ENCODE assay signal across 10 mouse cellular contexts in genomic region chr2:31537054-31537453, GRCm38 (mm10). TPM values are rescaled to one million over a fixed set of nuclear protein-coding genes. Genes with fewer than 3 reads are reported as not detected.
A peak's percentile ranks its signal among the peaks of the same experiment; 100 is the strongest.
DNase-seq lines count a peak whose midpoint lies in the region; ATAC-seq and TF ChIP-seq lines count a peak whose summit lies in the region.
"Had no signal": no experiment of that assay in that cellular context is flagged by ENCODE, and none has a peak within 500 bp of the region (broad histone marks: within the 10 kb centered on the region; RNA-seq: fewer than 3 reads in every experiment).

No protein-coding gene starts in this region.

- intact Hi-C loops in left cerebral cortex, adult 2 months (cut with DNase I), result no loop called here

- H3K4me3 ChIP-seq in midbrain, postnatal 0 days (ENCODE audit: low read depth, low read length), result no peak overlapping the region
- H3K4me3 ChIP-seq in midbrain, embryonic 11.5 days (ENCODE audit: low read depth, low read length), result no peak overlapping the region
- no peak overlapping the region for H3K4me3 ChIP-seq in lung, adult 2 months (replicated peaks; ENCODE audit: extremely low read depth, low read depth, low read length)
- no peak overlapping the region for H3K4me3 ChIP-seq in left cerebral cortex, adult 2 months
- no peak overlapping the region for H3K4me3 ChIP-seq in cerebellum, adult 2 months (replicated peaks; ENCODE audit: insufficient read depth, low read depth, low read length)
- H3K4me3 ChIP-seq: liver, embryonic 13.5 days had no signal

- no peaks in the 10 kb centered on the region for H3K4me1 ChIP-seq in midbrain, postnatal 0 days (ENCODE audit: insufficient read depth, low read length)
- H3K4me1 ChIP-seq in midbrain, embryonic 11.5 days (ENCODE audit: control insufficient read depth, insufficient read depth, low read length), result no peaks in the 10 kb centered on the region
- peaks cover 4% of the 10 kb centered on the region; the same call in 1 of the 2 replicates for H3K4me1 ChIP-seq in lung, adult 2 months (ENCODE audit: control insufficient read depth, insufficient read depth, low read length)
- no peaks in the 10 kb centered on the region for H3K4me1 ChIP-seq in cerebellum, adult 2 months (ENCODE audit: control insufficient read depth, insufficient read depth, low read length)

- no peaks in the 10 kb centered on the region for H3K27me3 ChIP-seq in midbrain, postnatal 0 days (ENCODE audit: insufficient read depth, low read length)
- H3K27me3 ChIP-seq in midbrain, embryonic 11.5 days (ENCODE audit: control insufficient read depth, insufficient read depth, low read length), result no peaks in the 10 kb centered on the region
- H3K27me3 ChIP-seq in cerebellum, adult 2 months (ENCODE audit: control insufficient read depth, insufficient read depth, low read length), result no peaks in the 10 kb centered on the region
- H3K27me3 ChIP-seq: liver, embryonic 13.5 days had no signal

- H3K4me2 ChIP-seq in midbrain, postnatal 0 days (ENCODE audit: low read depth, low read length, poor library complexity, severe bottlenecking), result no peak overlapping the region
- H3K4me2 ChIP-seq in midbrain, embryonic 11.5 days, result no peak overlapping the region
- H3K4me2 ChIP-seq: liver, embryonic 13.5 days had no signal

- H3K27ac ChIP-seq in midbrain, postnatal 0 days (ENCODE audit: low read depth, low read length), result no peak overlapping the region
- no peak overlapping the region for H3K27ac ChIP-seq in midbrain, embryonic 11.5 days (ENCODE audit: low read depth, low read length)
- no peak overlapping the region for H3K27ac ChIP-seq in left cerebral cortex, adult 2 months
- no peak overlapping the region for H3K27ac ChIP-seq in cerebellum, adult 2 months (ENCODE audit: insufficient read depth, low read length)
- H3K27ac ChIP-seq: liver, embryonic 13.5 days had no signal

- no peaks in the 10 kb centered on the region for H3K36me3 ChIP-seq in midbrain, postnatal 0 days (ENCODE audit: insufficient read depth, low read length)
- no peaks in the 10 kb centered on the region for H3K36me3 ChIP-seq in midbrain, embryonic 11.5 days (ENCODE audit: control insufficient read depth, insufficient read depth, low read length)
- H3K36me3 ChIP-seq: G1E; liver, embryonic 13.5 days had no signal

- no peak for ATAC-seq in midbrain, postnatal 0 days (ENCODE audit: low FRiP score)
- no peak for ATAC-seq in midbrain, embryonic 11.5 days (ENCODE audit: low FRiP score)

- no peak for TF ChIP-seq POLR2A in lung, adult 2 months (IDR thresholded peaks at IDR 0.05; ENCODE audit: borderline replicate concordance, extremely low read depth, low read depth, low read length)
- no peak for TF ChIP-seq POLR2A in cerebellum, adult 2 months (IDR thresholded peaks at IDR 0.05; ENCODE audit: borderline replicate concordance, insufficient read depth, low read length)

- H3K9ac ChIP-seq in midbrain, postnatal 0 days (replicated peaks; ENCODE audit: low read length, poor library complexity, severe bottlenecking), result no peak overlapping the region
- H3K9ac ChIP-seq in midbrain, embryonic 11.5 days (ENCODE audit: low read length), result no peak overlapping the region
- H3K9ac ChIP-seq: liver, embryonic 13.5 days had no signal

- no peaks in the 10 kb centered on the region for H3K9me3 ChIP-seq in midbrain, postnatal 0 days (ENCODE audit: low read length)
- H3K9me3 ChIP-seq in midbrain, embryonic 11.5 days (ENCODE audit: control insufficient read depth, low read length), result no peaks in the 10 kb centered on the region
- H3K9me3 ChIP-seq: G1E; liver, embryonic 13.5 days had no signal

- TF ChIP-seq CTCF in midbrain, postnatal 0 days (IDR thresholded peaks at IDR 0.05), result no peak
- TF ChIP-seq CTCF in lung, adult 2 months (IDR thresholded peaks at IDR 0.05; ENCODE audit: insufficient read depth, low read length), result no peak
- TF ChIP-seq CTCF in left cerebral cortex, adult 2 months (IDR thresholded peaks at IDR 0.05), result no peak
- TF ChIP-seq CTCF in cerebellum, adult 2 months (IDR thresholded peaks at IDR 0.05; ENCODE audit: borderline replicate concordance, insufficient read depth, low read depth, low read length), result no peak

- WGBS in midbrain, postnatal 0 days, result 63% methylated on average over 5 of the region's 5 CpGs
- WGBS in midbrain, embryonic 11.5 days, result 77% methylated on average over 5 of the region's 5 CpGs
- 49% methylated on average over 5 of the region's 5 CpGs for WGBS in lung, adult 2 months
- WGBS in cerebellum, adult 2 months, result 38% methylated on average over 5 of the region's 5 CpGs

- peak; percentile 17 for DNase-seq in midbrain, postnatal 0 days (ENCODE audit: low spot score)
- no peak for DNase-seq in midbrain, embryonic 11.5 days (ENCODE audit: low spot score, missing footprints)
- peak; percentile 79 for DNase-seq in gastrocnemius, postnatal 25 days
- DNase-seq in lung, adult 2 months, result peak; percentile 66
- DNase-seq in testis, postnatal 10 days (ENCODE audit: low spot score), result peak; percentile 64
- DNase-seq in left cerebral cortex, adult 2 months (ENCODE audit: extremely low spot score in 1 of 2, low spot score in 2 of 2), result no peak
- DNase-seq in cerebellum, adult 2 months, result no peak
- DNase-seq in spleen, postnatal 4 days (ENCODE audit: low spot score in 2 of 2), result no peak
- DNase-seq: liver, embryonic 13.5 days had no signal

RNA-seq across cellular contexts. Expression of gene Fubp3, which starts 35.4 kb away (rescaled TPM):
- 25.3 and 37.0 TPM in 2 replicates for total RNA-seq in midbrain, postnatal 0 days (2014; rRNA removed)
- 42.0 and 43.0 TPM in 2 replicates for polyA plus RNA-seq in midbrain, postnatal 0 days (2015; fragmentation: Nextera tagmentation; extraction: Ambion mirVana)
- 92.6 and 97.5 TPM in 2 replicates for polyA plus RNA-seq in midbrain, embryonic 11.5 days (2014; fragmentation: Nextera tagmentation; extraction: Ambion mirVana)
- total RNA-seq in gastrocnemius, postnatal 25 days (2021), result 1 to 10 TPM; 9.2 to 9.4 TPM
- 46.4 and 48.9 TPM in 2 replicates for polyA plus RNA-seq in lung, adult 2 months (2012; rRNA removed)
- 10 to 100 TPM; 39.2 to 42.2 TPM for total RNA-seq in left cerebral cortex, adult 2 months (2021)
- 36.3 and 43.6 TPM in 2 replicates for polyA plus RNA-seq in cerebellum, adult 2 months (2012; rRNA removed)

Comparison
In these comparisons a context has a peak if more than half of its experiments do, and no peak if none do; other contexts are left out.
1. DNase-seq: peak in midbrain, postnatal 0 days (single experiment), gastrocnemius, postnatal 25 days (single experiment), lung, adult 2 months (single experiment) and testis, postnatal 10 days (single experiment); none in midbrain, embryonic 11.5 days (single experiment), left cerebral cortex, adult 2 months (0 of 2), cerebellum, adult 2 months (0 of 2) and spleen, postnatal 4 days (0 of 2).